Mouse (Mus musculus): Measurements from ENCODE around the gene Mob2. TPM values are rescaled to one million over a fixed set of nuclear protein-coding genes. Genes with fewer than 3 reads are reported as not detected.

Gene Mob2
- 42.3 and 44.3 TPM in 2 replicates for polyA plus RNA-seq (2015; fragmentation: Nextera tagmentation; extraction: Ambion mirVana)

GRCm38 (mm10) chr7:142060931-142061565 is at the start of gene Mob2:
Gene Mob2, minus strand, starts transcription at chr7:142061065.

GRCm38 (mm10) chr7:142095183-142095931 is 34.5 kb upstream of the Mob2 start, which contains the start of gene Dusp8:
Gene Dusp8, minus strand, starts transcription at chr7:142095843.

Small RNA genes within 50 kb of the gene (microRNA-seq; reads per million reads assigned to microRNA genes)
- 1.2 reads per million for gene Mir3104

Other genes starting within 250 kb of the Mob2 start
- gene Muc5b, start 222.0 kb downstream of the Mob2 start, polyA plus RNA-seq (2015; fragmentation: Nextera tagmentation; extraction: Ambion mirVana), result 0.01 TPM in 1 of 2 replicates, not detected in the other
- gene Tollip, start 142.6 kb downstream of the Mob2 start, polyA plus RNA-seq (2015; fragmentation: Nextera tagmentation; extraction: Ambion mirVana), result 61.3 and 69.3 TPM in 2 replicates
- gene Brsk2, start 111.3 kb downstream of the Mob2 start, polyA plus RNA-seq (2015; fragmentation: Nextera tagmentation; extraction: Ambion mirVana), result 20.1 and 22.0 TPM in 2 replicates
- 122 and 126 TPM in 2 replicates for gene Dusp8, start 34.8 kb upstream of the Mob2 start, polyA plus RNA-seq (2015; fragmentation: Nextera tagmentation; extraction: Ambion mirVana)
- gene Gm45618, start 59.7 kb upstream of the Mob2 start, polyA plus RNA-seq (2015; fragmentation: Nextera tagmentation; extraction: Ambion mirVana), result not detected in 2 replicates
- gene Gm39115, start 75.0 kb upstream of the Mob2 start, polyA plus RNA-seq (2015; fragmentation: Nextera tagmentation; extraction: Ambion mirVana), result not detected in 2 replicates
- gene Gm45337, start 83.5 kb upstream of the Mob2 start, polyA plus RNA-seq (2015; fragmentation: Nextera tagmentation; extraction: Ambion mirVana), result not detected in 2 replicates
- gene Gm29735, start 96.0 kb upstream of the Mob2 start, polyA plus RNA-seq (2015; fragmentation: Nextera tagmentation; extraction: Ambion mirVana), result not detected in 2 replicates
- not detected in 2 replicates for gene Gm4553, start 104.7 kb upstream of the Mob2 start, polyA plus RNA-seq (2015; fragmentation: Nextera tagmentation; extraction: Ambion mirVana)
- not detected in 2 replicates for gene Krtap5-2, start 114.9 kb upstream of the Mob2 start, polyA plus RNA-seq (2015; fragmentation: Nextera tagmentation; extraction: Ambion mirVana)
- gene Gm10153, start 129.3 kb upstream of the Mob2 start, polyA plus RNA-seq (2015; fragmentation: Nextera tagmentation; extraction: Ambion mirVana), result not detected in 2 replicates
- not detected in 2 replicates for gene Krtap5-3, start 140.3 kb upstream of the Mob2 start, polyA plus RNA-seq (2015; fragmentation: Nextera tagmentation; extraction: Ambion mirVana)
- gene Gm7579, start 150.8 kb upstream of the Mob2 start, polyA plus RNA-seq (2015; fragmentation: Nextera tagmentation; extraction: Ambion mirVana), result not detected in 2 replicates
- gene Krtap5-5, start 168.9 kb upstream of the Mob2 start, polyA plus RNA-seq (2015; fragmentation: Nextera tagmentation; extraction: Ambion mirVana), result not detected in 2 replicates
- gene Gm40460, start 180.0 kb upstream of the Mob2 start, polyA plus RNA-seq (2015; fragmentation: Nextera tagmentation; extraction: Ambion mirVana), result not detected in 2 replicates
- not detected in 2 replicates for gene Gm2431, start 197.3 kb upstream of the Mob2 start, polyA plus RNA-seq (2015; fragmentation: Nextera tagmentation; extraction: Ambion mirVana)
- gene Gm4559, start 213.3 kb upstream of the Mob2 start, polyA plus RNA-seq (2015; fragmentation: Nextera tagmentation; extraction: Ambion mirVana), result not detected in 2 replicates
- not detected in 2 replicates for gene Krtap5-1, start 236.1 kb upstream of the Mob2 start, polyA plus RNA-seq (2015; fragmentation: Nextera tagmentation; extraction: Ambion mirVana)
- gene Krtap5-4, start 242.5 kb upstream of the Mob2 start, polyA plus RNA-seq (2015; fragmentation: Nextera tagmentation; extraction: Ambion mirVana), result not detected in 2 replicates